Mouse (Mus musculus): ENCODE data around the gene Urb1.

The Urb1 gene

GRCm38 (mm10) chr16:90822981-90823380, 12.8 kb upstream of the Urb1 start:
- no peak for DNase-seq (ENCODE audit: low read depth)

GRCm38 (mm10) chr16:90822284-90822935, 12.2 kb upstream of the Urb1 start:
- no peak for DNase-seq (ENCODE audit: low read depth)

DNA sequence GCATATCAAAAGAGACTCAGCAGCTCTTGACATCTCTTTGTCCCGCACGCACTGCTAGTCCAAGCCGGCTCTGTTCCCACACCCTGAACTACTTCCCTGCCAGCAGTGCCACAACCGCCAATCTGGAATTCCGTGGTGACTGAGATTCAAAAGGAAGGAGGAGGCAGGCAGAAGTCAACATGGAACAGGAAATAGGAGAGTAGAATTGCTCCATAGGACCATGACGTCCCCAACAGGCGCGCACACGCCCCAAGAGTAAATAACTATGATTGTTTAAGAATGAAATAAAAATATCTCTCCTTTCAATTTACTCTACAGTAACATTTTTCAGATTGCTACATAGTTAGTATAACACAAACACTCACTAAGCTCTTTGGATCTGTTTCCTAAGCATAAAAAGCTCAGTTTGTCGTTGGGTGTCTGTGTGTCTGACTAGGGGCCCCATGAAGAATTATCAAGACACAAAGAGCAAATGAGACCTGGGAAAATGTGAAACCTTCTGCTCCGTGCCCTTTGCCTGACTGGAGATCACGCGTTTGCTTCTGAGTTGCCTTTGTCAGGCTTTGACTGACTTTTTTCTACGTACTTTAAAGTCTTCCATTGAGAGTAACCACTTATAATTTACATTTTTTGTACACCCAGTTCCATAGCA, 11.0 kb upstream of the Urb1 start:
- no peak for DNase-seq (ENCODE audit: low read depth)

- DNase-seq (ENCODE audit: low read depth): no peak
These were observed 10.1 kb upstream of the Urb1 start for GRCm38 (mm10) chr16:90820326-90820725.

- no peak for DNase-seq (ENCODE audit: low read depth)
These were observed 1.9 kb upstream of the Urb1 start for GRCm38 (mm10) chr16:90812086-90812485.

- no peak for DNase-seq (ENCODE audit: low read depth)
These were observed 573 bp upstream of the Urb1 start for GRCm38 (mm10) chr16:90810716-90811256.

DNA sequence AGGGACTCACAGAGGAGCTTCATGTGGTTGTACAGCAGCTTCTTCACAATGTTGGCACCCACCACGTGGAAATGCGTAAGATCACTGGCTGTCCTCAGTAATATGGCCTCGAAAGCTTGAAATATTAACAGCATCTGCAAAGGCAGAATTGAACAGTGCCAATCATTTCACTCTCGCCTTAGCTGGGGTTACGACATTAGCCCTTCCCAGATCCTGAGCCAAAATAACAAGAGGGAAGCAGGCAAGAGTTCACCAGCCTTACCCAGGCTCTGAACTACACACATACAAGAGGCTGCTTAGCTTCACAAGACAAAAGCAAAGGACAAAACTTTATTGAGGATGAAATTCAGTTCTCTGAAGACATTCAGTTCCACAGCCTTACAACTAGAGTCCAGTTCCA, 5.7 kb downstream of the Urb1 start:
- no peak for DNase-seq (ENCODE audit: low read depth)

DNA sequence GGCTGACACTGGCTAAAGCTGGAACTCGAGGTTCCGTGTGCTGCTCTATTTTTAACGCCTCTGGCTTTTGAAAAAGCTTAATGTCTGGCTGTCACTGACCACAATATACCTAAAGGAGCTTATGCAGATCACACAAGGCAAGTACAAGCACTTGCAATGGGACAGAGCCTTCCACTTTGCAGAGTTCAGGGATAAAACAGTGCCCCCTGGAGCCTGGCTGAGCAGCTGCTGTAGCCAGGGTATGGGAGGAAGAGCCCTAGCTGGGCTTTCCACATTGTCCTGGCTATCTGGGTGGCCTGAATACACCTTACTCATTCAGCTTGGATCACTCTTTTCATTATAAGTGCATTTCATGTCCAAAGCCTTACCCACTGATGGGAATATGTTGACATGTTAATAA, 8.3 kb downstream of the Urb1 start:
- DNase-seq (ENCODE audit: low read depth): peak; percentile 51

GRCm38 (mm10) chr16:90801251-90801650, 9.0 kb downstream of the Urb1 start:
- no peak for DNase-seq (ENCODE audit: low read depth)

DNA sequence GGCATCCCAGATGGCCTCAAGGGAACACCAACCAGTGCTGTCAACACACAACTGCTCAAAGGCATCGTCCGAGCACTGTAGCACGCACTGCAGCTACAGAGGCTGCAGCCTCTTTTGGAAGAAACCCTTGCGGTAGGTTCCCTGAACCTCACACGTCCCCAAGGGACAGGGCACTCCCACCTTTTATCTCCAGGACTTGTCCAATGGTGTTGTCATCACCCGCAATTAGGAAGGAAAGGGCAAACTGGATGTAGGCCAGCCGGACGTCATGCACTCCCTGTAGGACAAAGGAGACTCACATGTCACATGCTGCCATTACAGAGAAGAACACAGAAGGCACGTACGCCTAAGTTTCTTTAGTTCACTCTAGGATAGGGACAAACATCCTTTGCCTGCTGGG, 10.4 kb downstream of the Urb1 start:
- no peak for DNase-seq (ENCODE audit: low read depth)

GRCm38 (mm10) chr16:90798848-90799247, 11.4 kb downstream of the Urb1 start:
- no peak for DNase-seq (ENCODE audit: low read depth)

GRCm38 (mm10) chr16:90798446-90798845, 11.8 kb downstream of the Urb1 start:
- no peak for DNase-seq (ENCODE audit: low read depth)

- peak; percentile 36 for DNase-seq (ENCODE audit: low read depth)
These were observed 15.5 kb downstream of the Urb1 start for GRCm38 (mm10) chr16:90794708-90795107.

GRCm38 (mm10) chr16:90792500-90792899, 17.7 kb downstream of the Urb1 start:
- no peak for DNase-seq (ENCODE audit: low read depth)

- no peak for DNase-seq (ENCODE audit: low read depth)
These were observed 18.1 kb downstream of the Urb1 start for GRCm38 (mm10) chr16:90792066-90792465.

- DNase-seq (ENCODE audit: low read depth): no peak
These were observed 19.3 kb downstream of the Urb1 start for GRCm38 (mm10) chr16:90790946-90791345.

DNA sequence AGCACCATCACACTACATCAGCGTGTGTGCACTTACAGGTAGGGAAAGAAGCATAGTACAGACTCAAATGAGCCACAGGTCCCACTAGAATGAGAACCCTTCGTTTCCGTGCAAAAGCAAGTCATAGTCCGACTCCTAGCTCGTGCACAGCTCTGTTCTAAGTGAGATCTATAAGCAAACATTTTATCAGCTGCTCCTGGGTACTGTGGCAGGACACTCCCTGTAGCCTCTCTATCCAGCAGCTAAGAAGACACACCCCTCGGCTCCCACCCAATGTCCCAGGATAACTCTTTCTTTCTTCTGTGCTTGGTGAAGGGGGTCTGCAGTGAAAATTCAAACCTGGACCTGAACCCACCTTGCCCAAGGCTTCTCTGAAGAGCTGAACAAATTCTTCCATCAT, 21.6 kb downstream of the Urb1 start:
- no peak for DNase-seq (ENCODE audit: low read depth)

GRCm38 (mm10) chr16:90785257-90785656, 25.0 kb downstream of the Urb1 start:
- DNase-seq (ENCODE audit: low read depth): no peak

GRCm38 (mm10) chr16:90783302-90783701, 26.9 kb downstream of the Urb1 start:
- DNase-seq (ENCODE audit: low read depth): no peak

DNA sequence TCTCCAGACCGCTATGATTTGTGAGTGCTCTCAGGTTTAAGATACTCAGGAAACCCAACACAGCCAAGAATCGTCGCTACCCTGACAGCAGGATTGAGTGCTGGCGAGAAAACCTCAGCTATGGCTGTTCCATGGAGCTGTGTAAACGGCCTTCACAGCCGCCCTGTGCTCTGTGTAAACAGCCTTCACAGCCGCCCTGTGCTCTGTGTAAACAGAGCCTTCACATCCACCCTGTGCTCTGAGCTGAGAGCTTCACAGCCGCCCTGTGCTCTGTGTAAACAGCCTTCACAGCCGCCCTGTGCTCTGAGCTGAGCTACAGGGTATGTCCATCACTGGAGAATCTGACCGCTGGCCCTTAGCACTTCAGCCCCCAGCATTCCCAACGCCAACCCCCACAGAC, 30.4 kb downstream of the Urb1 start:
- DNase-seq (ENCODE audit: low read depth): no peak

- DNase-seq (ENCODE audit: low read depth): no peak
These were observed 34.2 kb downstream of the Urb1 start for GRCm38 (mm10) chr16:90775946-90776520.

DNA sequence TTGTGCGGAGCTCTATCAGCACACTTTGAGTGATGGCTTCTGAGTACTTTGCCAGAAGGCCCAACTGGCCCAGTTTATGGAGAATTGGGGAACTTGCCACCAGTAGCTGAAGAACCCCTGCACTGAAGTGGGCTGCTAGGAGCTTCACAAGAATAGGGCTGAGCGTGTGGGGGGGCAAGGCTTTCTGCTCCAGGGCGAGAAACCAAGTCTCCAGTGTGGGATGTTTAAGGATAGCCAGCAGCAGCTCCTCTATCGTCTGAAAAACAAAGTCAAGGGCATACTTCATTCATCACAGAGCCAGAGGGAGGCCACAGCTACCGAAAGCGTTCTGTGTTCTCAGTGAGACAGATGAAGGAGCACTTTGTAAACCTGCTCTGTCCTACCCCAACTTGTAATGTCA, 35.6 kb downstream of the Urb1 start:
- no peak for DNase-seq (ENCODE audit: low read depth)

- DNase-seq (ENCODE audit: low read depth): no peak
These were observed 36.0 kb downstream of the Urb1 start for GRCm38 (mm10) chr16:90774216-90774615.
